Mouse (Mus musculus): Measurements from ENCODE around the gene Ctf1. TPM values are rescaled to one million over a fixed set of nuclear protein-coding genes. Genes with fewer than 3 reads are reported as not detected.
"Not testable (repeated sequence)": the region's sequence is repeated elsewhere in the genome, so short reads cannot be mapped to it uniquely, and the experiment has no call there.

Gene Ctf1
- polyA plus RNA-seq, 1 experiment from 2014 or later = 3.6 TPM

- Histone ChIP-seq H3K4me1 (peaks cover 13% of the 10 kb centered on the region), H3K9me3 (replicated peaks) (no peaks in the 10 kb centered on the region), H3K4me2 (no peak overlapping the region), H3K36me3 (no peaks in the 10 kb centered on the region), H3K9ac (no peak overlapping the region), H3K27me3 (replicated peaks) (no peaks in the 10 kb centered on the region), H3K4me3 (no peak overlapping the region), H3K27ac (no peak overlapping the region)
- no peak for ATAC-seq
- 74% methylated on average over 2 of the region's 2 CpGs for WGBS (ENCODE audit: insufficient replicate concordance)
These were observed 33.7 kb upstream of the Ctf1 start for GRCm38 (mm10) chr7:127678811-127679210.

DNA sequence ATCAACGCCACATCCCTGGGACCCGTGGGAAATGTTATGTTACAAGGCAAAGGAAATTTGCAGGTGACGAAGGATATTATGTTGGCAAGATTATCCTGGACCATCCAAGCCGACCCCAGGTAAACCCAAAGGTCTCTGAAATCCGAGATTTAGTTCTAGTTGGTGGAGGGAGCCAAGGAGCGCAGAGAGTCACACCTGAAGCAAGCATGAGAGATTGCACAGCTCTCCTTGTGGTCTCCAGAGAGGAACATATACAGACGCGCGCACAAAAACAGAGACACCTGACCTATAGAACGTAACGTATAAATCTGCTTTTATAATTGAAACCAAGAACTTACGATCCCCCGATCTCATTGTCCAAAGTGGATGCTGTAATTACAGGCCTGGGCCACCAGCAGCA lies 32.0 kb upstream of the Ctf1 start:
- Histone ChIP-seq H3K9ac (no peak overlapping the region), H3K27ac (no peak overlapping the region), H3K4me1 (peaks cover 23% of the 10 kb centered on the region), H3K36me3 (no peaks in the 10 kb centered on the region), H3K4me2 (no peak overlapping the region), H3K9me3 (replicated peaks) (no peaks in the 10 kb centered on the region), H3K4me3 (no peak overlapping the region), H3K27me3 (replicated peaks) (no peaks in the 10 kb centered on the region)
- WGBS (ENCODE audit: insufficient replicate concordance) = 82% methylated on average over 13 of the region's 13 CpGs
- ATAC-seq = no peak

DNA sequence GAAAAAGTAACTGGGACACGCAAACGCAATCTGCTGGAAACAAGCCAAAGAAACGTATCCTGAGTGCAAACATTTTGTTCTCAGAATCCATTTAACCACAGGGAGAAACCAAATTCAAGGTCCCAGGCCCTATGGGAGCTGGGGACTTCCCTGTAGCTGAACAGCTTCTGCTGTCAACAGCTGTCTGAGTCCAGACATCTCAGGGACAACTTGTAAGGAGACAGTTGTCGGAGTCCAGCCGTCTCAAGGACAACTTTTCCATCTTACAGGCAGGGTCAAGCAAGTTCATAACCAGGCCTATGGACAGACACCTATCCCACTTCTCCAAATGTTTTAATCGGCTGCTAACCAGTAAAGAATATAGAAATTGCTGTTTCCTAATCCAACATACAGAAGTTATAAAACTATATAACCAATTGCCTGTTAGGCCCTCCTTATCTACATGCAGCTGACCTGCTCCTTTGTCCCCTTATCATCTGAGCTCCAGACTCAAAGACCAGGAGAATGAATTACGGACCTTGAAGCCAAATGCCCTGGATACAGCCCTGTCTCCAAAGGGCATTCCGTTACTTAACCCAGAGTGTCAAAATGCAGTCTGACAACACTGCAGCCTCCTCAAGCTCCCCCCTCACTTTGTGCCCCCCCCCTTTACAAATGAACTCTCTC lies 30.5 kb upstream of the Ctf1 start:
- H3K27me3 ChIP-seq (replicated peaks) = no peaks in the 10 kb centered on the region
- no peaks in the 10 kb centered on the region for H3K36me3 ChIP-seq
- ATAC-seq = no peak
- 66% methylated on average over 8 of the region's 8 CpGs for WGBS (ENCODE audit: insufficient replicate concordance)
- H3K4me1 ChIP-seq = peaks cover 35% of the 10 kb centered on the region
- no peaks in the 10 kb centered on the region for H3K9me3 ChIP-seq (replicated peaks)
- 0 out of 2 replicates have a peak overlapping the region, but pooled peaks have one; percentile 41 for H3K27ac ChIP-seq
- no peak overlapping the region for H3K4me2 ChIP-seq
- no peak overlapping the region for H3K9ac ChIP-seq
- H3K4me3 ChIP-seq = no peak overlapping the region

- H3K9me3 ChIP-seq (replicated peaks) = no peaks in the 10 kb centered on the region
- no peak overlapping the region for H3K9ac ChIP-seq
- peaks cover 39% of the 10 kb centered on the region for H3K4me1 ChIP-seq
- H3K27ac ChIP-seq = 0 out of 2 replicates have a peak overlapping the region, but pooled peaks have one; percentile 30
- no peak overlapping the region for H3K4me2 ChIP-seq
- ATAC-seq = no peak
- H3K27me3 ChIP-seq (replicated peaks) = no peaks in the 10 kb centered on the region
- no peaks in the 10 kb centered on the region for H3K36me3 ChIP-seq
- no peak overlapping the region for H3K4me3 ChIP-seq
- WGBS (ENCODE audit: insufficient replicate concordance) = 78% methylated on average over 14 of the region's 14 CpGs
These were observed 27.1 kb upstream of the Ctf1 start for GRCm38 (mm10) chr7:127685304-127686018.

DNA sequence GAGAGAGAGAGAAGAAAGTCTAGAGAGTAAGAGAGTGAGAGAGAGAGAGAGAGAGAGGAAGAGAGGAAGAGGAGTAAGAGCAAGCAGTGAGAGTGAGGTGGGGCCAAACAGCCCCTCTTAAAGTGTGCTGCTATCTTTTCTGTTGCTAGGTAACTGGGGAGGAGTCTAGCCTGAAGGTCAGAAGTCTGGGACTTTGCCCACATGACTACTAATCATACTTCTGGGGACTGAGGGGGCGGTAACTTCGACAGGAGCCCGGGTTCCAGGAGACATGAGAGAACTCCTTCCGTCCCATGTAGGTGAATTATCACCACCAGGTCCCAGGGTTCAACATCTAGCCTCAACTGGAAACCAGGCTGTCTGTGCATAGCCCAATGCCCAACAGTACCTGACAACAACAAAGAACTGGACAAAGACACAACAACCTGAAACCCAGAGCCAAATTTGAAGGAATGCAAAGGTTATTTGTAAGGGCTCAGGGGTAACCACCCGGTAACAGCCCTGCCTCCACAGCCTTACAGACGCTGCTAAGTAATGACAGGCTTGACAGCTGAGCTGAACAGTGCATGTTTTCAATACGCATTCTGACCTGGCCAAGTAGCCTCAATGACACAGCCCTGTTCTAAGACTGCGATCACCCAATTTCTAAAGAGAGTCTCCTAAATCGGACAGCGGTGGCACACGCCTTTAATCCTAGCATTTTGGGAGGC lies 25.6 kb upstream of the Ctf1 start:
- Histone ChIP-seq H3K4me3 (no peak overlapping the region), H3K36me3 (no peaks in the 10 kb centered on the region), H3K4me1 (peaks cover 44% of the 10 kb centered on the region), H3K27ac (no peak overlapping the region), H3K9me3 (replicated peaks) (no peaks in the 10 kb centered on the region), H3K9ac (no peak overlapping the region), H3K27me3 (replicated peaks) (no peaks in the 10 kb centered on the region), H3K4me2 (peak overlapping the region; percentile 14; the same call in 1 of the 2 replicates)
- ATAC-seq = peak; percentile 46
- WGBS (ENCODE audit: insufficient replicate concordance) = 66% methylated on average over 11 of the region's 11 CpGs

DNA sequence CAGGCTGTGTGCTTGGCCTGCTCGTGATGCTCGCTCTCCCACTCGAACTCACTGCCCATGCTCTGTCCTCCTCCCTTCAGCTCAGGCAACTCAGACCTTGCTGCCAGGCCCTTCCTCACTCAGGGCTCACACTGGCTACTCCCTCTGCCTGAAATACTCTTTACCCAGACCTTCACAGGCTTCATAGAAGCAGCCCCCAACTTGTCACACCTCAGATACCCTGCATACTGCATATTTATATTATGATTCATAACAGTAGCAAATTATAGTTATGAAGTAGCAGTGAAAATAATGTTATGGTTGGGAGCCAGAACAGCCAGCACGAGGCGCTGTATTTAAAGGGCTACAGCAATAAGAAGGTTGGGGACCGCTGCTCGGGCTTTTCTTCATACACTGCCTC lies 23.6 kb upstream of the Ctf1 start:
- Histone ChIP-seq H3K27ac (no peak overlapping the region), H3K27me3 (replicated peaks) (no peaks in the 10 kb centered on the region), H3K4me1 (peaks cover 47% of the 10 kb centered on the region), H3K4me2 (no peak overlapping the region), H3K9me3 (replicated peaks) (no peaks in the 10 kb centered on the region), H3K36me3 (no peaks in the 10 kb centered on the region), H3K9ac (no peak overlapping the region), H3K4me3 (no peak overlapping the region)
- ATAC-seq = no peak
- 82% methylated on average over 7 of the region's 7 CpGs for WGBS (ENCODE audit: insufficient replicate concordance)

GRCm38 (mm10) chr7:127689626-127690280 lies 22.8 kb upstream of the Ctf1 start:
- H3K9me3 ChIP-seq (replicated peaks) = no peaks in the 10 kb centered on the region
- no peak for ATAC-seq
- H3K4me3 ChIP-seq = no peak overlapping the region
- H3K4me2 ChIP-seq = no peak overlapping the region
- H3K27me3 ChIP-seq (replicated peaks) = no peaks in the 10 kb centered on the region
- peaks cover 45% of the 10 kb centered on the region for H3K4me1 ChIP-seq
- WGBS (ENCODE audit: insufficient replicate concordance) = 58% methylated on average over 9 of the region's 9 CpGs
- no peak overlapping the region for H3K9ac ChIP-seq
- H3K27ac ChIP-seq = no peak overlapping the region
- no peaks in the 10 kb centered on the region for H3K36me3 ChIP-seq

DNA sequence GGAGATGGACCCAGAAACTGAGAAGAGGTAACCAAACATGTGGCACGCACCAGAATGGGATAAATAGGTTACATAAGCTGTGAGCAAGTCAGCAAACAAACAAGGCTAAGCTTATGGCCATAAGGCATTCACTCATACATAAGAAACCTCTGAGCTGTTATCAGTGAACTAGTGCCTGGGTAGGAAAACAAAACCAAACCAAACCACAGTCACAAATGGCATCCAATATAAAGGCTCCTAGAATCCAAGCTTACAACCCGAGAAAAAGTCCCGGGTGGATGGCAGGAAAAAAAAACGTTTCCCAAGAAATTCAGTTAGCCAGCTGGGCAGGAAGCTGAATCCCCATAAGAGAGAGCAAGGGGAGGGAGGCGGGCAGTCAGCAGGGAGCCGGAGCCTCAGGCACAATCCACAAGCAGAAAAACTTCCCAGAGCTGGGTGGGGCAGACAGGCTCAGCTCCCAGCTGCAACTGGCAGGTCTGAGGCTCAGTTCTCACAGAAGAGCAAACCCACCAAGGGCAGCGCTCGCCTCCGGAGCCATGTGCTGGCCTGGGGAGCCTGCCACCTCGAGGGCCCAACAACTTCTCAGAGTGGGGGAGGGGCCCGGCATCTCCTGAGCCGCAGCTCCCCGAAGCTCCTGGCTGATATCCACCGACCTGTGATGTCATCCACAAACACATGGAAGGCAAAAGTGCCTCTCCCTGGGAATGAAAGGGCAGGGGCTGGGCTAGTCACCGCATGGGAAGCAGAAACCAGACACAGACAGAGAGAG lies 21.1 kb upstream of the Ctf1 start:
- Histone ChIP-seq H3K4me1 (peaks cover 31% of the 10 kb centered on the region), H3K36me3 (no peaks in the 10 kb centered on the region), H3K27ac (peak overlapping the region; percentile 54; the same call in 1 of the 2 replicates), H3K9ac (peak overlapping the region; percentile 52; the same call in 1 of the 2 replicates), H3K4me2 (peak overlapping the region; percentile 62), H3K4me3 (peak overlapping the region; percentile 22), H3K27me3 (replicated peaks) (no peaks in the 10 kb centered on the region), H3K9me3 (replicated peaks) (no peaks in the 10 kb centered on the region)
- 26% methylated on average over 15 of the region's 15 CpGs for WGBS (ENCODE audit: insufficient replicate concordance)
- ATAC-seq = no peak

DNA sequence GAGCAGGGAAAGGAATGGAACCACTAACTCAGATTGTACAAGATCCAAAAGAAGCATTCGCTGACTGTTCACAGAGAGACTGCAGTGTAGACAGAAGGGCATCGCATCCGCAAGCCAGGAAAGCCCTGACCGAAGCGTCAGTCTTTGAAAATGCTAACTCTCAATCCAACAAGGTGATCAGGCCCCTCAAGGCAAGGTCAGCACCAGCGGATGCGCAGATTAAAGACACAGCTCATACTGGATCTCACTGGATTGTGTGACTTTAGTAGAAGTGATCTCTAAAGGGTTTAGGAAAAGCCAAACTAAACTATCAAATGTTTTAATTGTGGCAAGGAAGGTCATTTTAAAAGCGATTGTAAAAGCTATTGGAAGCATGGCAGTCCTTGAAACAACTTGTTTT lies 19.2 kb upstream of the Ctf1 start:
- H3K4me1 ChIP-seq = peaks cover 21% of the 10 kb centered on the region
- 83% methylated on average over 8 of the region's 8 CpGs for WGBS (ENCODE audit: insufficient replicate concordance)
- H3K4me3 ChIP-seq = no peak overlapping the region
- no peak overlapping the region for H3K4me2 ChIP-seq
- H3K9me3 ChIP-seq (replicated peaks) = no peaks in the 10 kb centered on the region
- no peak overlapping the region for H3K9ac ChIP-seq
- ATAC-seq = no peak
- no peaks in the 10 kb centered on the region for H3K27me3 ChIP-seq (replicated peaks)
- H3K36me3 ChIP-seq = no peaks in the 10 kb centered on the region
- H3K27ac ChIP-seq = no peak overlapping the region

- WGBS (ENCODE audit: insufficient replicate concordance) = 45% methylated on average over 7 of the region's 7 CpGs
- not testable (repeated sequence) for H3K27me3 ChIP-seq (replicated peaks); H3K4me3 ChIP-seq; ATAC-seq; H3K9me3 ChIP-seq (replicated peaks); H3K27ac ChIP-seq; H3K4me2 ChIP-seq; H3K9ac ChIP-seq; H3K36me3 ChIP-seq
- peaks cover 21% of the 10 kb centered on the region for H3K4me1 ChIP-seq
These were observed 18.8 kb upstream of the Ctf1 start for GRCm38 (mm10) chr7:127693730-127694129.

- ATAC-seq = no peak
- 59% methylated on average over 6 of the region's 6 CpGs for WGBS (ENCODE audit: insufficient replicate concordance)
- Histone ChIP-seq H3K4me1 (peaks cover 20% of the 10 kb centered on the region), H3K4me3 (no peak overlapping the region), H3K27me3 (replicated peaks) (no peaks in the 10 kb centered on the region), H3K9ac (no peak overlapping the region), H3K4me2 (no peak overlapping the region), H3K36me3 (peaks cover 17% of the 10 kb centered on the region; the same call in 1 of the 2 replicates), H3K9me3 (replicated peaks) (no peaks in the 10 kb centered on the region), H3K27ac (no peak overlapping the region)
These were observed 13.6 kb upstream of the Ctf1 start for GRCm38 (mm10) chr7:127698986-127699385.

All from liver, embryonic 12.5 days (tissue).